Mouse (Mus musculus): Measurements from ENCODE around the gene Cemip. TPM values are rescaled to one million over a fixed set of nuclear protein-coding genes. Genes with fewer than 3 reads are reported as not detected.

Cemip gene
- total and polyA plus RNA-seq, 2 experiments, result not detected

DNA sequence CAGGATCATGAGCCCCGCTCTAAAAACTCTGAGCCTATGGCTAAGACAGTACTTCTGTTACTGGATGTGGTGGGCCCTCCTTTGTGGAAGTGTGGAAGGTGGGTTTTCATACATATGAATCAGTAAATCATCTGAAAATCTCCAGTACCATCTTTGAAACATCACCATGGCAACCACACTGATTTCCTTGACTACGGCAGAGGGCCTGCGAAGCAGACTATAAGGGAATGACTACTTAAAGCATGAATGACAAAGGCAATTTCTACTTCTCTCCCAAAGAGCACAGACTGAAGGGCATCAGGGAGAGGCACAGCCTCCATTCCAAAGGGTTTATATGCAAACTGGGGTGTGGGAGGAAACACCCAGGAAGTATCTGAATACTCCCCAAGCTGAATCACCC, 84.8 kb downstream of the Cemip start:
- no peak overlapping the region for H3K9ac ChIP-seq (ENCODE audit: low read depth, low read length)
- H3K27ac ChIP-seq (replicated peaks; ENCODE audit: insufficient read depth, low read depth, low read length), result no peak overlapping the region
- H3K4me3 ChIP-seq (ENCODE audit: insufficient read depth, low read depth, low read length), result no peak overlapping the region
- no peaks in the 10 kb centered on the region for H3K36me3 ChIP-seq (ENCODE audit: control insufficient read depth, insufficient read depth, low read length)
- TF ChIP-seq CTCF (IDR thresholded peaks at IDR 0.05; ENCODE audit: low read depth, low read length), result no peak
- TF ChIP-seq POLR2A (IDR thresholded peaks at IDR 0.05; ENCODE audit: extremely low read depth, insufficient read depth, low read length), result no peak
- H3K27me3 ChIP-seq (ENCODE audit: control insufficient read depth, insufficient read depth, low read length), result no peaks in the 10 kb centered on the region
- H3K79me2 ChIP-seq (ENCODE audit: control insufficient read depth, insufficient read depth, low read length), result no peaks in the 10 kb centered on the region
- DNase-seq (ENCODE audit: extremely low read depth, low read depth, low spot score), result no peak
- WGBS, result 83% methylated on average over 3 of the region's 3 CpGs
- no peaks in the 10 kb centered on the region for H3K4me1 ChIP-seq (ENCODE audit: control insufficient read depth, insufficient read depth, low read length)

DNA sequence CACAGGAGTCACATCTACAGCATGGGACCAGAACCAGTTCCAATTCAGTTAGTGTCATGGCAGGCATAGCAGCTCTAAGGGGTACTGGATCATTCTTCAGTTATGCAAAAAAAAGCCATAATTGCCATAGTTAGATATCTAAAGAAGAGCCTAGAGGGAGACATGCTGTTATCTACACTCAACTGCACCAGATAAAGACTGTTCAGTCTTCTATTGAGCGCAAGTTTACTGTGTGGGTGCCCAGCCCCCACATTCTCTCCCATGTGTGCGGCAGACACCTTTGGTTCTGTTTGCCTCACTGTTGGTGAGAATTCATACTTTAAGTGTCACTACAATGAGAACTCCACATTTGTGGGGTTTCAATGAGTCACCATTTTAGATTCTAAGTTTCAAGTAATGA, 85.6 kb downstream of the Cemip start:
- no peaks in the 10 kb centered on the region for H3K79me2 ChIP-seq (ENCODE audit: control insufficient read depth, insufficient read depth, low read length)
- TF ChIP-seq CTCF (IDR thresholded peaks at IDR 0.05; ENCODE audit: low read depth, low read length), result no peak
- no peak for TF ChIP-seq POLR2A (IDR thresholded peaks at IDR 0.05; ENCODE audit: extremely low read depth, insufficient read depth, low read length)
- no peaks in the 10 kb centered on the region for H3K36me3 ChIP-seq (ENCODE audit: control insufficient read depth, insufficient read depth, low read length)
- H3K27ac ChIP-seq (replicated peaks; ENCODE audit: insufficient read depth, low read depth, low read length), result no peak overlapping the region
- 83% methylated on average over 2 of the region's 2 CpGs for WGBS
- H3K9ac ChIP-seq (ENCODE audit: low read depth, low read length), result no peak overlapping the region
- DNase-seq (ENCODE audit: extremely low read depth, low read depth, low spot score), result no peak
- no peaks in the 10 kb centered on the region for H3K4me1 ChIP-seq (ENCODE audit: control insufficient read depth, insufficient read depth, low read length)
- H3K27me3 ChIP-seq (ENCODE audit: control insufficient read depth, insufficient read depth, low read length), result no peaks in the 10 kb centered on the region
- no peak overlapping the region for H3K4me3 ChIP-seq (ENCODE audit: insufficient read depth, low read depth, low read length)

DNA sequence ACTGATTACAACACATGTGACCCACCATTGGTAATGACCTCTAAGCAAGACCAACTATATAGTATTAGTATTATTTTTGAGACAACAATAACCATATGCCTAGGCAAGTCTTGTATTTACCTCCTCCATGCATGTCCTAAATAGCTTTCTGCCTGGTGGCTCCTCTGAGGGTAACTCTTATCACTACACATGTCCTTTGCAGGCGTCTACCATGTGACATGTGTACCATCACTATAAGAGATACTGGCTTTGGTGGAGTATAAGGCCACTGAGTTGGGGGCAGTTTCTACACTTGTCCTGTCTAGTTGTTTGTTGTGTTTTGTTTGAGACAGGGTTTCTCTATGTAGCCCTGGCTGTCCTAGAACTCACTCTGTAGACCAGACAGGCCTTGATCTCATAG, 86.7 kb downstream of the Cemip start:
- no peaks in the 10 kb centered on the region for H3K27me3 ChIP-seq (ENCODE audit: control insufficient read depth, insufficient read depth, low read length)
- H3K4me1 ChIP-seq (ENCODE audit: control insufficient read depth, insufficient read depth, low read length), result no peaks in the 10 kb centered on the region

DNA sequence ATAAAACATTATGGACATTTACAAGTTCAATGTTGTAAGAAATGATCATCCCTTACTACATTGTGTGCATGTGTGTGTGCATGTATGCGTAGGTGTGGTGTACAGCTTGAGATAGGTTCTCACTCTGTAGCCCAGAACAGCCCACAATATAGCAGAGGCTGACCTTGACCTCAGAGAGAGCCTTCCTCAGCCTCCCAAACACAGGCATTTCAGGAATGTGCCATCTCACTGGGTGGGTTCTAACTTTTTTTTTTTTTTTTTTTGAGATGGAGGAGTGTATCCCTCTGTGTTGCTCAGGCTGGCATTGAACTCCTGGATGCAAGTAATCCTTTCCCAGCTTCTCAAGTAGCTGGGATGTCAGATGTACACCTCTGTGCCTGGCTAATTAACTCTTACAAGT, 92.0 kb downstream of the Cemip start:
- no peak overlapping the region for H3K9ac ChIP-seq (ENCODE audit: low read depth, low read length)
- 89% methylated on average over 1 of the region's 1 CpGs for WGBS
- no peaks in the 10 kb centered on the region for H3K27me3 ChIP-seq (ENCODE audit: control insufficient read depth, insufficient read depth, low read length)
- no peak overlapping the region for H3K27ac ChIP-seq (replicated peaks; ENCODE audit: insufficient read depth, low read depth, low read length)
- H3K4me3 ChIP-seq (ENCODE audit: insufficient read depth, low read depth, low read length), result no peak overlapping the region
- no peaks in the 10 kb centered on the region for H3K79me2 ChIP-seq (ENCODE audit: control insufficient read depth, insufficient read depth, low read length)
- TF ChIP-seq POLR2A (IDR thresholded peaks at IDR 0.05; ENCODE audit: extremely low read depth, insufficient read depth, low read length) (no peak), CTCF (IDR thresholded peaks at IDR 0.05; ENCODE audit: low read depth, low read length) (no peak)
- DNase-seq (ENCODE audit: extremely low read depth, low read depth, low spot score), result no peak
- no peaks in the 10 kb centered on the region for H3K36me3 ChIP-seq (ENCODE audit: control insufficient read depth, insufficient read depth, low read length)
- no peaks in the 10 kb centered on the region for H3K4me1 ChIP-seq (ENCODE audit: control insufficient read depth, insufficient read depth, low read length)

More for the DNA sequence above, 86.7 kb downstream of the Cemip start:
- Histone ChIP-seq H3K79me2 (ENCODE audit: control insufficient read depth, insufficient read depth, low read length) (no peaks in the 10 kb centered on the region), H3K27ac (replicated peaks; ENCODE audit: insufficient read depth, low read depth, low read length) (no peak overlapping the region), H3K9ac (ENCODE audit: low read depth, low read length) (no peak overlapping the region), H3K36me3 (ENCODE audit: control insufficient read depth, insufficient read depth, low read length) (no peaks in the 10 kb centered on the region), H3K4me3 (ENCODE audit: insufficient read depth, low read depth, low read length) (no peak overlapping the region)
- no peak for TF ChIP-seq CTCF (IDR thresholded peaks at IDR 0.05; ENCODE audit: low read depth, low read length)
- TF ChIP-seq POLR2A (IDR thresholded peaks at IDR 0.05; ENCODE audit: extremely low read depth, insufficient read depth, low read length), result no peak
- no peak for DNase-seq (ENCODE audit: extremely low read depth, low read depth, low spot score)
- WGBS, result 87% methylated on average over 1 of the region's 1 CpGs

DNA sequence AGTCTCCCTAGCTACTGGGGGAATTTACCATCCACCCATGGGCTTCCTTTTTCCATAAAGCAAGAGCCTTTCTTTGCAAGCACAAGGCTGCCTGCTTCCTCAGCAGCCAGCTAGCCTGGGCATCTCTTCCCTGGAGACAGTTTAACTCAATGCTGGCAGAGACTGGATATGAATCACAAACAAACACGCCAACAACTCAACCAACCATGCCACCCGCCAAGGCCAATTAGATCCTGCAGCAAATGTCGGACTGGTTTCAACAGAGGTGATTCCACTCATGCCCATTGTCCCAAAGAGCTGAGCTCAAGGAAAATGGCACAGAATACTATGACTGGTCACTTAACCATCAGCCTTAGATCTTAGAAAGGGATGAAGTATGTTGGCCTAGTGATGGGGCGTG, 97.0 kb downstream of the Cemip start:
- H3K9ac ChIP-seq (ENCODE audit: low read depth, low read length), result no peak overlapping the region
- no peaks in the 10 kb centered on the region for H3K79me2 ChIP-seq (ENCODE audit: control insufficient read depth, insufficient read depth, low read length)
- no peaks in the 10 kb centered on the region for H3K27me3 ChIP-seq (ENCODE audit: control insufficient read depth, insufficient read depth, low read length)
- no peak for DNase-seq (ENCODE audit: extremely low read depth, low read depth, low spot score)
- H3K4me1 ChIP-seq (ENCODE audit: control insufficient read depth, insufficient read depth, low read length), result no peaks in the 10 kb centered on the region
- no peak overlapping the region for H3K4me3 ChIP-seq (ENCODE audit: insufficient read depth, low read depth, low read length)
- H3K27ac ChIP-seq (replicated peaks; ENCODE audit: insufficient read depth, low read depth, low read length), result no peak overlapping the region
- no peaks in the 10 kb centered on the region for H3K36me3 ChIP-seq (ENCODE audit: control insufficient read depth, insufficient read depth, low read length)
- TF ChIP-seq POLR2A (IDR thresholded peaks at IDR 0.05; ENCODE audit: extremely low read depth, insufficient read depth, low read length) (no peak), CTCF (IDR thresholded peaks at IDR 0.05; ENCODE audit: low read depth, low read length) (no peak)
- 97% methylated on average over 4 of the region's 4 CpGs for WGBS

DNA sequence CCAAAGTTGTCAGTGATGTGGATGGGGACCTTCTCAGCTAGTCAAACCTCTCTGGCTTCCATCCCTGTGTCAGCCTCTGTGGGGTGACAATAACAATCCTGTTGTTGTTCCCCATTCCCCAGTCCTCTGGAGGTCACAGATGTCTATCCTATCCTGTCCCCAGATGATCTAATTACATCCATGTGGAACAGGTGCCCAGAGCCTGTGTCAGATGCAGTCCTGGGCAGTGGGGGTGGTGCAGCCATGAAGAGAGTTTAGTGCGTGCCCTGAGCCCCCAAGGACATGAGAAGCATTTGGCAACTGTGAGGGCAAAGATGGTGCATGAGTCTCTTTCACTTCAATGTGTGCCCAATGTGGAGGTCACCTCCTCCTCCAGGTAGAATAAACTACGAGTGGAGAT, 100.6 kb downstream of the Cemip start:
- H3K4me1 ChIP-seq (ENCODE audit: control insufficient read depth, insufficient read depth, low read length), result no peaks in the 10 kb centered on the region
- 69% methylated on average over 2 of the region's 2 CpGs for WGBS

More for the DNA sequence above, 100.6 kb downstream of the Cemip start:
- Histone ChIP-seq H3K36me3 (ENCODE audit: control insufficient read depth, insufficient read depth, low read length) (no peaks in the 10 kb centered on the region), H3K4me3 (ENCODE audit: insufficient read depth, low read depth, low read length) (no peak overlapping the region), H3K79me2 (ENCODE audit: control insufficient read depth, insufficient read depth, low read length) (no peaks in the 10 kb centered on the region), H3K9ac (ENCODE audit: low read depth, low read length) (no peak overlapping the region), H3K27me3 (ENCODE audit: control insufficient read depth, insufficient read depth, low read length) (no peaks in the 10 kb centered on the region), H3K27ac (replicated peaks; ENCODE audit: insufficient read depth, low read depth, low read length) (no peak overlapping the region)
- TF ChIP-seq CTCF (IDR thresholded peaks at IDR 0.05; ENCODE audit: low read depth, low read length) (no peak), POLR2A (IDR thresholded peaks at IDR 0.05; ENCODE audit: extremely low read depth, insufficient read depth, low read length) (no peak)
- no peak for DNase-seq (ENCODE audit: extremely low read depth, low read depth, low spot score)

Data from liver, adult 2 months (tissue).